Mouse (Mus musculus): ENCODE measurements around the gene Skp2.

DNA sequence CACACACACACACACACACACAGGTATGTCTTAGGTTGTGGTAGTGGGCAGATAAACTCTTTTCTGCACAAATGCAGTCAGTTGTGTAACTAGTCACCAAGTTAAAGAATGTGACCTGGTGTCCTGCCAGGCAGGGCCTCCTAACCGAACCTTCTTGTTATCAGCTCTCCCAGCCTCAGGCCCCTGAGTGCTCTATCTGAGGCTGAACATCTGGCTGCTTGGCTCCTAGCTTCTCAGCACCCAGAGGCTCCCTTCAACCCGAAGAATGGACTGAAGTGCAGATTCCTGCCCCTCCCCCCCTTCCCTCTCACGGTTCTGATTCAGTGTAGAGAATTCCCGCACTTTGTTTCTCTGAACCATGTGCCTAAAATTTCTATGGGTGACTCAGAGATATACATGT, 80.6 kb downstream of the Skp2 start:
- TF ChIP-seq CTCF (IDR thresholded peaks at IDR 0.05; ENCODE audit: borderline replicate concordance, insufficient read depth, low read length) (no peak), POLR2A (IDR thresholded peaks at IDR 0.05; ENCODE audit: low read depth, low read length) (no peak)

Data from embryonic fibroblast, embryonic 13.5 days (primary cell).